Mouse (Mus musculus) liver, postnatal 0 days (tissue): Measurements from ENCODE around the gene Serpina1f.

Source experiments
- CTCF ChIP-seq: sonication (generic); IDR thresholded peaks from 2 replicates; pipeline ENCODE4 v1.5.1; 2016; ENCODE audit warnings: antibody characterized with exemption, low read depth
- EP300 ChIP-seq: IDR thresholded peaks from 2 replicates; pipeline ENCODE4 v1.6.1; 2016; ENCODE audit warnings: antibody characterized with exemption, low read depth, mild to moderate bottlenecking

GRCm38 (mm10) chr12:103656848-103657626 is 38.3 kb downstream of the Serpina1f start, which contains the start of gene Serpina6:
- no peak for TF ChIP-seq CTCF
- no peak for TF ChIP-seq EP300
